24 mouse cellular contexts compared by ENCODE assay signal in the genomic region with DNA sequence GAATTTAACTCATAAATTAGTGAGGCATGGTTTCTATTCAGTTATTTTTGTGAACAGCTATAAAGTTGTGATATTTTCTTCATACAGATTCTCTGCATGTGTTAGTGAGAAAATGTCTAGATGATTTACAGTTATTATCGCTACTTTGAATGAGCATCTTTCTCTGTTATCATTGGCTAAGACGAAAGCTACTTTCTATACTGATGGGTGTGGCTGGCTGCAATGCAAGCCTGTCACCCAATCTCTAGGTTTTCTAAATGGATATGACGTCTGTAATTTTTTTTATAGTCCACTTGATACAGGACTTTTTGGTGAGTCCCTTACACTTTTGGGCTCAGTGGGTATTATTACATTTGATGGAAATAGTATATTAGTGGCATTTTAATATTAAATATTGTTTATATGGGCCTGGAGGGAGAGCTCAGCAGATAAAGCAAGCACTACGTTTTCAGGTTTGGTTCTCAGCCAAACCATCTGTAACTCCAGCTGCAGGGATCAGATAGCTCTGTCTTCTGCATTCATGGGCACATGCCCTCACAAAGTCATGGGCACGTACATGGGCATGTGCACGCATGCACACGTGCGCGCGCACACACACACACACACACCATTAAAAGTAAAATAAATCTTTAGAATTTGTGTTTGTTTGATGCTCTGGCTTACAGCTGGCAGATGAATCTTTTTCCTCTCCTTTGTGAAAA. TPM values are rescaled to one million over a fixed set of nuclear protein-coding genes. Genes with fewer than 3 reads are reported as not detected.
A peak's percentile ranks its signal among the peaks of the same experiment; 100 is the strongest.
DNase-seq lines count a peak whose midpoint lies in the region; ATAC-seq and TF ChIP-seq lines count a peak whose summit lies in the region.
"Had no signal": no experiment of that assay in that cellular context is flagged by ENCODE, and none has a peak within 500 bp of the region (broad histone marks: within the 10 kb centered on the region; RNA-seq: fewer than 3 reads in every experiment).

No protein-coding gene starts in this region.

- H3K36me3 ChIP-seq in MEL (ENCODE audit: control insufficient read depth in 1 of 2, insufficient read depth in 2 of 2, low read length in 2 of 2), result peaks cover 0 to 3% of the 10 kb centered on the region in 2 experiments; a peak in 1 of 4 replicates
- no peaks in the 10 kb centered on the region for H3K36me3 ChIP-seq in macrophage (ENCODE audit: inconsistent target)
- no peaks in the 10 kb centered on the region for H3K36me3 ChIP-seq in limb, embryonic 10.5 days
- no peaks in the 10 kb centered on the region for H3K36me3 ChIP-seq in forebrain, embryonic 13.5 days (ENCODE audit: poor library complexity, severe bottlenecking)
- H3K36me3 ChIP-seq: embryonic facial prominence, embryonic 12.5 days; forebrain, embryonic 15.5 days; limb, embryonic 13.5 days; lung, embryonic 15.5 days had no signal

- H3K4me2 ChIP-seq in forebrain, embryonic 13.5 days, result no peak overlapping the region
- H3K4me2 ChIP-seq: embryonic facial prominence, embryonic 12.5 days; forebrain, embryonic 15.5 days; limb, embryonic 13.5 days; lung, embryonic 15.5 days had no signal

- H3K4me3 ChIP-seq in MEL (ENCODE audit: control insufficient read depth in 1 of 2, insufficient read depth in 1 of 2, low read depth in 2 of 2, low read length in 2 of 2), result peak overlapping the region in 1 of 2 experiments; percentile 16; a peak in 1 of 4 replicates
- H3K4me3 ChIP-seq in macrophage (ENCODE audit: inconsistent target), result no peak overlapping the region
- no peak overlapping the region for H3K4me3 ChIP-seq in limb, embryonic 10.5 days
- H3K4me3 ChIP-seq in forebrain, embryonic 13.5 days, result no peak overlapping the region
- H3K4me3 ChIP-seq: embryonic facial prominence, embryonic 12.5 days; erythroblast, embryonic 14.5 days; forebrain, embryonic 15.5 days; limb, embryonic 13.5 days; lung, embryonic 15.5 days had no signal

- WGBS in macrophage (ENCODE audit: missing documents), result 83% methylated on average over 10 of the region's 10 CpGs
- 94% methylated on average over 10 of the region's 10 CpGs for WGBS in limb, embryonic 10.5 days
- 90% methylated on average over 10 of the region's 10 CpGs for WGBS in forebrain, embryonic 13.5 days

- H3K79me2 ChIP-seq in MEL (ENCODE audit: control insufficient read depth, insufficient read depth, low read length, poor library complexity) (no peaks in the 10 kb centered on the region), macrophage (ENCODE audit: inconsistent target) (no peaks in the 10 kb centered on the region)

- H3K9me3 ChIP-seq in MEL (replicated peaks; ENCODE audit: insufficient read depth, low read length), result no peaks in the 10 kb centered on the region
- no peaks in the 10 kb centered on the region for H3K9me3 ChIP-seq in limb, embryonic 10.5 days (replicated peaks)
- H3K9me3 ChIP-seq in forebrain, embryonic 13.5 days (replicated peaks), result no peaks in the 10 kb centered on the region
- H3K9me3 ChIP-seq: embryonic facial prominence, embryonic 12.5 days; forebrain, embryonic 15.5 days; limb, embryonic 13.5 days; lung, embryonic 15.5 days had no signal

- peak; percentile 13 for ATAC-seq in inflammation-experienced regulatory T-cells, adult 6 months
- no peak for ATAC-seq in forebrain, embryonic 13.5 days
- ATAC-seq: forebrain, embryonic 15.5 days had no signal

- no peaks in the 10 kb centered on the region; a peak in 1 of 4 replicates for H3K27me3 ChIP-seq in MEL (ENCODE audit: control insufficient read depth in 1 of 2, insufficient read depth in 2 of 2, low read length in 2 of 2)
- H3K27me3 ChIP-seq in limb, embryonic 10.5 days (ENCODE audit: low read depth, poor library complexity, severe bottlenecking), result no peaks in the 10 kb centered on the region
- no peaks in the 10 kb centered on the region for H3K27me3 ChIP-seq in forebrain, embryonic 13.5 days
- H3K27me3 ChIP-seq: embryonic facial prominence, embryonic 12.5 days; forebrain, embryonic 15.5 days; limb, embryonic 13.5 days; lung, embryonic 15.5 days had no signal

- DNase-seq in 416B (ENCODE audit: low read depth) (peak; percentile 75), MEL (ENCODE audit: low read depth, low spot score) (peak; percentile 55)
- DNase-seq in limb, embryonic 10.5 days (ENCODE audit: low spot score), result no peak
- DNase-seq in layer of hippocampus, adult 18-20 months (ENCODE audit: low spot score in 2 of 2), result no peak
- DNase-seq: cerebellum, adult 9-10 months; gastrocnemius, postnatal 36 days; midbrain, embryonic 14.5 days; right cerebral cortex, postnatal 14 days had no signal

- TF ChIP-seq CTCF in MEL (IDR thresholded peaks at IDR 0.05 in 2 of 3, conservative IDR thresholded peaks at IDR 0.05 in 1 of 3; ENCODE audit: control insufficient read depth in 1 of 3, insufficient read depth in 1 of 3, low read depth in 2 of 3, low read length in 3 of 3, poor library complexity in 1 of 3, severe bottlenecking in 1 of 3), result no peak

- no peak for TF ChIP-seq POLR2A in MEL (IDR thresholded peaks at IDR 0.05; ENCODE audit: control insufficient read depth in 1 of 2, insufficient read depth in 1 of 2, low read depth in 1 of 2, low read length in 2 of 2, poor library complexity in 1 of 2)

- H3K9ac ChIP-seq in MEL (ENCODE audit: control insufficient read depth, low read depth, low read length, poor library complexity, severe bottlenecking), result no peak overlapping the region
- H3K9ac ChIP-seq in forebrain, embryonic 13.5 days, result no peak overlapping the region
- H3K9ac ChIP-seq: embryonic facial prominence, embryonic 12.5 days; forebrain, embryonic 15.5 days; limb, embryonic 13.5 days; lung, embryonic 15.5 days had no signal

- H3K4me1 ChIP-seq in MEL (ENCODE audit: control insufficient read depth in 1 of 2, insufficient read depth in 2 of 2, low read length in 2 of 2), result peaks cover 0 to 8% of the 10 kb centered on the region in 2 experiments; a peak in 2 of 4 replicates
- H3K4me1 ChIP-seq in limb, embryonic 10.5 days, result no peaks in the 10 kb centered on the region
- no peaks in the 10 kb centered on the region for H3K4me1 ChIP-seq in forebrain, embryonic 13.5 days
- H3K4me1 ChIP-seq: embryonic facial prominence, embryonic 12.5 days; forebrain, embryonic 15.5 days; limb, embryonic 13.5 days had no signal

- H3K27ac ChIP-seq in MEL (ENCODE audit: control insufficient read depth, low read depth, low read length) (no peak overlapping the region), macrophage (peak overlapping the region; percentile 96)
- no peak overlapping the region for H3K27ac ChIP-seq in limb, embryonic 10.5 days
- no peak overlapping the region for H3K27ac ChIP-seq in forebrain, embryonic 13.5 days
- H3K27ac ChIP-seq: embryonic facial prominence, embryonic 12.5 days; forebrain, embryonic 15.5 days; limb, embryonic 13.5 days; lung, embryonic 15.5 days had no signal

- TF ChIP-seq EP300 in MEL (IDR thresholded peaks at IDR 0.05; ENCODE audit: low read depth in 1 of 2, low read length in 2 of 2), result peak; percentile 11 to 34; a peak in 2 of 4 replicates

- no peak for TF ChIP-seq RAD21 in MEL (IDR thresholded peaks at IDR 0.05; ENCODE audit: low read depth, low read length)

TF ChIP-seq in MEL, 35 proteins besides CTCF, POLR2A, EP300 and RAD21:
- TF ChIP-seq ZC3H11A (IDR thresholded peaks at IDR 0.05; ENCODE audit: low read depth, low read length), result no peak
- TF ChIP-seq ELF1 (IDR thresholded peaks at IDR 0.05; ENCODE audit: low read depth, low read length), result no peak
- TF ChIP-seq MAZ (IDR thresholded peaks at IDR 0.05; ENCODE audit: low read depth, low read length), result no peak
- peak; percentile 53; the same call in 1 of the 2 replicates for TF ChIP-seq TCF12 (IDR thresholded peaks at IDR 0.05; ENCODE audit: low read depth, low read length)
- TF ChIP-seq POLR2AphosphoS5 (IDR thresholded peaks at IDR 0.05; ENCODE audit: borderline replicate concordance, low read depth, low read length), result no peak
- peak; percentile 85 for TF ChIP-seq ETS1 (IDR thresholded peaks at IDR 0.05; ENCODE audit: low read depth, low read length)
- no peak for TF ChIP-seq MXI1 (IDR thresholded peaks at IDR 0.05; ENCODE audit: low read depth, low read length)
- TF ChIP-seq JUND (IDR thresholded peaks at IDR 0.05; ENCODE audit: low read depth, low read length), result no peak
- TF ChIP-seq MAFK (IDR thresholded peaks at IDR 0.05; ENCODE audit: borderline replicate concordance, low read depth, low read length), result no peak
- TF ChIP-seq KAT2A (conservative IDR thresholded peaks at IDR 0.05; ENCODE audit: low read depth, low read length), result no peak
- TF ChIP-seq SIN3A (IDR thresholded peaks at IDR 0.05; ENCODE audit: low read length), result no peak
- no peak for TF ChIP-seq MYC (IDR thresholded peaks at IDR 0.05; ENCODE audit: low read depth, low read length)
- no peak for TF ChIP-seq CHD1 (IDR thresholded peaks at IDR 0.05; ENCODE audit: low read depth, low read length)
- TF ChIP-seq POLR2AphosphoS2 (IDR thresholded peaks at IDR 0.05; ENCODE audit: low read length), result no peak
- no peak for TF ChIP-seq CHD2 (IDR thresholded peaks at IDR 0.05; ENCODE audit: low read length)
- TF ChIP-seq USF1 (IDR thresholded peaks at IDR 0.05; ENCODE audit: low read depth, low read length), result no peak
- TF ChIP-seq NELFE (IDR thresholded peaks at IDR 0.05; ENCODE audit: low read depth, low read length), result no peak
- TF ChIP-seq MEF2A (IDR thresholded peaks at IDR 0.05; ENCODE audit: extremely low read depth, insufficient replicate concordance, low read depth, low read length, poor library complexity, severe bottlenecking), result no peak
- no peak for TF ChIP-seq TAL1 (IDR thresholded peaks at IDR 0.05; ENCODE audit: low read length)
- peak; percentile 50; the same call in 1 of the 2 replicates for TF ChIP-seq BHLHE40 (IDR thresholded peaks at IDR 0.05; ENCODE audit: borderline replicate concordance, low read depth, low read length)
- TF ChIP-seq ZKSCAN1 (IDR thresholded peaks at IDR 0.05; ENCODE audit: low read depth, low read length), result no peak
- 0 out of 2 replicates have a peak, but pooled peaks have one; percentile 17 for TF ChIP-seq GATA1 (IDR thresholded peaks at IDR 0.05; ENCODE audit: low read depth, low read length)
- TF ChIP-seq GABPA (IDR thresholded peaks at IDR 0.05; ENCODE audit: low read depth, low read length), result no peak

RNA-seq across cellular contexts. Expression of gene Arl14, which starts 15.9 kb away (rescaled TPM):
- not detected in 2 replicates for total RNA-seq in MEL (2012; rRNA removed)
- polyA plus RNA-seq in MEL (2012; ENCODE audit: insufficient read depth in 1 of 2, insufficient read length in 2 of 2, low read depth in 1 of 2, low replicate concordance in 2 of 2, missing spikeins in 1 of 2) (not detected), macrophage (2018) (not detected in 3 replicates)
- not detected for polyA plus RNA-seq in inflammation-experienced regulatory T-cells, adult 6 months (2017; shearing (Covaris generic))
- total RNA-seq in macrophage (2018; cell fraction: chromatin; rRNA removed), result not detected
- total RNA-seq in macrophage (2018; cell fraction: cytosol; rRNA removed), result not detected
- under 1 TPM in 1 of 26 experiments, not detected in 25; 0.54 TPM for total RNA-seq in macrophage (2018; cell fraction: nucleus; rRNA removed)
- polyA plus RNA-seq in limb, embryonic 10.5 days (2016; fragmentation: Nextera tagmentation; extraction: Ambion mirVana), result not detected in 2 replicates
- total RNA-seq in layer of hippocampus, adult 18-20 months (2021), result not detected
- not detected in 2 replicates for polyA plus RNA-seq in forebrain, embryonic 13.5 days (2015; fragmentation: Nextera tagmentation; extraction: Ambion mirVana)
- total RNA-seq: adrenal gland, postnatal 4 days; gastrocnemius, postnatal 36 days; heart, postnatal 10 days had no signal
- polyA plus RNA-seq: cortical plate, adult 2 months; embryonic facial prominence, embryonic 12.5 days; erythroblast, embryonic 14.5 days; forebrain, embryonic 15.5 days; heart, embryonic 11.5 days; hindbrain, embryonic 11.5 days; kidney, adult 2 months; limb, embryonic 13.5 days; midbrain, embryonic 14.5 days; neural tube, embryonic 14.5 days; spleen, adult 2 months had no signal

Comparison
In these comparisons a context has a peak if more than half of its experiments do, and no peak if none do; other contexts are left out.
1. DNase-seq: peak in 416B (single experiment) and MEL (single experiment); none in limb, embryonic 10.5 days (single experiment) and layer of hippocampus, adult 18-20 months (0 of 2).